Mouse (Mus musculus) liver, embryonic 12.5 days (tissue): ENCODE measurements around the gene Wbp2nl. TPM values are rescaled to one million over a fixed set of nuclear protein-coding genes. Genes with fewer than 3 reads are reported as not detected.

ENCODE experiments used
- ATAC-seq: fragments of 200-750 bp; cut with Nextera tagmentation; 2 replicates; pipeline ENCODE4 v1.8.0; 2017; ENCODE audit warnings: moderate number of reproducible peaks, mild to moderate bottlenecking, moderate library complexity
- H3K27ac ChIP-seq: fragments of 300-500 bp; sonication (generic); 2 replicates; pipeline ENCODE4 v1.5.1; 2016; ENCODE audit warnings: mild to moderate bottlenecking
- H3K27me3 ChIP-seq: fragments of 300-500 bp; sonication (generic); replicated peaks from 2 replicates; pipeline ENCODE4 v1.6.1; 2016; ENCODE audit warnings: mild to moderate bottlenecking, moderate library complexity
- H3K36me3 ChIP-seq: fragments of 300-500 bp; sonication (generic); 2 replicates; pipeline ENCODE4 v1.6.1; 2016; ENCODE audit warnings: mild to moderate bottlenecking, moderate library complexity
- H3K4me1 ChIP-seq: fragments of 300-500 bp; sonication (generic); 2 replicates; pipeline ENCODE4 v1.6.1; 2016
- H3K4me2 ChIP-seq: fragments of 300-500 bp; sonication (generic); 2 replicates; pipeline ENCODE4 v1.6.1; 2016; ENCODE audit warnings: mild to moderate bottlenecking, moderate library complexity
- H3K4me3 ChIP-seq: fragments of 300-500 bp; sonication (generic); 2 replicates; pipeline ENCODE4 v1.5.1; 2016; ENCODE audit warnings: mild to moderate bottlenecking, moderate library complexity
- H3K9ac ChIP-seq: fragments of 300-500 bp; sonication (generic); 2 replicates; pipeline ENCODE4 v1.6.1; 2016; ENCODE audit warnings: mild to moderate bottlenecking, moderate library complexity
- H3K9me3 ChIP-seq: fragments of 300-500 bp; sonication (generic); replicated peaks from 2 replicates; pipeline ENCODE4 v1.6.1; 2016; ENCODE audit warnings: mild to moderate bottlenecking, moderate library complexity
- WGBS: fragments of 180-500 bp; shearing (Covaris S2); methylation state at CpG from one replicate; pipeline ENCODE4 v1.1.7; 2016; ENCODE audit not compliant: insufficient replicate concordance; 5-methylcytosine and 5-hydroxymethylcytosine counted together
- polyA plus RNA-seq: library from polyadenylated mRNA; unstranded; fragments of >200 nt; fragmentation: Nextera tagmentation; extraction: Ambion mirVana; gene quantifications from 2 replicates; pipeline ENCODE4 v1.2.1, GENCODE M21; 2016

Wbp2nl gene
- 0.22 and 0.31 TPM in 2 replicates for polyA plus RNA-seq

DNA sequence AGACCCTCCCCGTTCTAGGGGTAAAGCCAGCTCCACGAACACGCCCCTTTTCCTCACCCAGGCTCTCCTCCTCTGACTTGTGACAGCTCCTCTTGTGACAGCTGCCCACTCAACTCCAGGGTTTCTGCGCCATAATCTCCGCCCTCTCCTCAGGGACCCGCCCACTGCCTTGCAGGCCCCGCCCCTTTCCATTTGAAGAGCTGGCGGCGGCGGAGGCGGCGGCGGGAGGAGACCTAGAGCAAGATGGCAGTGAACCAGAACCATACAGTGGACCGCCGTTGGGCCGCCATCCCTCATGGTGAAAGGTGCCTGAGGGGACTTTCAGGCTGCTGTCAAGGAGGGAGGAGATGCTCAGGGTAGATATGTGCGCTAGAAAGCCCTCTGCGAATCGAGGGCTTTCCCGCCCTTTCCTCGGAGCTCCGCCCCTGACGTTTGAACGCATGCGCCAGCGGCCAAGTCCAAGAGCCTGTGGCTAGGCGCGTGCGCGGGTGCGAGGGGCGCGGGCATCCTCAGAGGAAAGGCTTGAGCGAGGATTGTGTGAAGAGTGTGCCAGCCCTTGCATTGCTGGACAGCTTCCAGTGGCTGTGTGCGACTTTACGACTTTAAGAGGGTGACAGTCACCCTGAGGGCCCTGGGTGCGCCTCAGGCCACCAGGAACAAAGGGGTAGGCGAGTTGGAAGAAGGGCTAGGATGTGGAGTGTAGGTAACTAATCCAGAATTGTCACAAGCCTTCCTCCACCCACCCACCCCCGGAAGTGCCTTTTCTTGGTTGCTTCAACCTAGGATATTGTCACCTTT, at the start of gene Wbp2nl:
Wbp2nl (plus strand) TSS at position 191 of the 798 bp plus-strand sequence.
- H3K9me3 ChIP-seq = no peaks in the 10 kb centered on the region
- no peak within 1 kb of the TSS for H3K27ac ChIP-seq
- H3K4me3 ChIP-seq = no peak within 1 kb of the TSS; the same call in 1 of the 2 replicates
- peak; percentile 27; the same call in 1 of the 2 replicates for ATAC-seq
- H3K27me3 ChIP-seq = peaks cover 13% of the 10 kb centered on the region
- WGBS = 52% methylated on average over 39 of the region's 39 CpGs
- H3K4me2 ChIP-seq = peak within 1 kb of the TSS; percentile 43
- H3K9ac ChIP-seq = no peak within 1 kb of the TSS
- H3K4me1 ChIP-seq = peaks cover 17% of the 10 kb centered on the region
- no peaks in the 10 kb centered on the region for H3K36me3 ChIP-seq

DNA sequence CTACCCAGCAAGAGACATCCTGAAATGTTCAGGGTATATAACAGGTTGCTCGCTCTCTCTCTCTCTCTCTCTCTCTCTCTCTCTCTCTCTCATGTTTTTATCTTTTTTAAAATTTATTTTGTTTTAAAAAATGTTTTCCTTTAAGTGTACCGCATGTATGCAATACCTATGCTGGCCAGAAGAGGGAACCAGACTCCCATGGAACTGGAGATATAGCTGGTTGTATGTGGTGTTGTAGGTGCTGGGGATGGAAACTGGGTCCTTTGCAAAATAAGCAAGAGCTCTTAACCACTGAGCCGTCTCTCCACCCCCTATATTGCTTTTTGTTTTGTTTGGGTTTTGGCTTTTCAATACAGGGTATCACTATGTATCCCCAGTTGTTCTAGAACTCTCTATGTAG, 47.2 kb upstream of the Wbp2nl start:
- Histone ChIP-seq H3K9me3 (no peaks in the 10 kb centered on the region), H3K36me3 (no peaks in the 10 kb centered on the region), H3K27me3 (peaks cover 25% of the 10 kb centered on the region), H3K27ac (no peak overlapping the region), H3K4me1 (0 out of 2 replicates have a peak, but pooled peaks cover 4% of the 10 kb centered on the region), H3K9ac (no peak overlapping the region), H3K4me3 (no peak overlapping the region), H3K4me2 (no peak overlapping the region)
- 79% methylated on average over 3 of the region's 3 CpGs for WGBS
- ATAC-seq = no peak

DNA sequence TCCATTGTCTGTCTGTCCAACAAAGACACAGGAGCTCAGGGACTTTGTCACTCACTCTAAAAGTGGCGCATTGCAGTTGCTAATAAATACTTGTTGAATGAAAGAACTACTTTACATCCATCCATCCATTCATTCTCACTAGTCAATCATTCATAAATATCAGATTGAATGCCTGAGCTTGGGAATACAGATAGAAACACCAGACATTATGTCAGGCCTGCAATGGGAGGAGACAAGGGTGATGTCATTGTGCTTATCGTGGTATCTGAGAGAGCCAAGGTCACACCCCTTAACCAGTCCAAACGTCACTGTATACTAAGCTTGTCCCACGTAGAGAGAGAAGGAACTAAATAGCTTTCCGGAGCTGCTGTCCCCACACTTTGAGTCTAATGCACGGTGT, 46.7 kb upstream of the Wbp2nl start, which contains the start of gene 1500009C09Rik:
1500009C09Rik (plus strand) TSS at position 301 of the 400 bp plus-strand sequence.
- no peak within 1 kb of the TSS for H3K27ac ChIP-seq
- 62% methylated on average over 6 of the region's 6 CpGs for WGBS
- H3K4me3 ChIP-seq = no peak within 1 kb of the TSS
- no peak within 1 kb of the TSS for H3K4me2 ChIP-seq
- H3K36me3 ChIP-seq = no peaks in the 10 kb centered on the region
- H3K4me1 ChIP-seq = 0 out of 2 replicates have a peak, but pooled peaks cover 4% of the 10 kb centered on the region
- ATAC-seq = no peak
- no peaks in the 10 kb centered on the region for H3K9me3 ChIP-seq
- no peak within 1 kb of the TSS for H3K9ac ChIP-seq
- H3K27me3 ChIP-seq = peaks cover 30% of the 10 kb centered on the region

DNA sequence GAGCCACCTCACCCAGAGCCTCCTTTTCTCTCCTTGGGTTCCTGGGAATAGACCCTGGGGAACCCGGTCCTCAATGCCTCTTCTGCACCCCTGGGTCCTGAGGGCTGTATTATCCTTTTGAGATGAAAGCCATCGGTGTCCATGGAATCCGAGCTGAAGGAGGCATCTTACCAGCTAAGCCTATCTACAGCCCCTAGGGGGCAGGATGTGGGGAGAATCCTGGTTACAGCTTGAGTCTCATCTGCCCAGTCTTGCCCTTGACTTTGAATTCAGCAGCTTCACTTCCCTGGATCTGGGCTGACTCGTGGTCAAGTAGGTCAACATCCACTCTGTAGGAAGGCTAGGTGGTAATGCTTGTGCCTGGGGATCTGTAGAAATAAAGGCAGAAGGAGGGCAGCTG, 43.5 kb upstream of the Wbp2nl start:
- H3K9me3 ChIP-seq = no peaks in the 10 kb centered on the region
- H3K4me3 ChIP-seq = no peak overlapping the region
- no peak overlapping the region for H3K9ac ChIP-seq
- H3K27ac ChIP-seq = no peak overlapping the region
- WGBS = 35% methylated on average over 4 of the region's 4 CpGs
- no peak for ATAC-seq
- H3K4me2 ChIP-seq = no peak overlapping the region
- H3K27me3 ChIP-seq = peaks cover 45% of the 10 kb centered on the region
- H3K4me1 ChIP-seq = no peaks in the 10 kb centered on the region
- H3K36me3 ChIP-seq = no peaks in the 10 kb centered on the region

DNA sequence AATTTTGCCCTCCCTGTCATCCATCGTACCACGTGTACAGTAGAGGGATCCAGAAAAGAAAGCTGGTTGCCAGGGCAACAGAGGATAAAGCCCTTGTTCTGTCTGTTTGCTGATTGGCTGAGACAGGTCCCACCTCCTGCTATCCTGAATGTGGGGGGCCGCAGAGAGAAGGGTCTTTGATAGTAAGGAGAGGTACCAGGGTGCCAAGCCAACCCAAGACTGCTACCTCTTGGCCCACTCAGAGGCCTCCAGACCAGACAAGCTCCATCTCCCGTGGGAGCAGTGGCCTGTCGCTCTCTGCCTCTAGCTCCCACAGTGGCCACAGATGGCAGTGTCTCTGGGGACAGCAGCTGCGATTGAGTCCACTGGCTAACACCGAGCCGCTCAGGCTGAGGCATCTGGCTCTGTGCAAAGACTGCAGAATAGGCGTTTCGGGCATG, 42.8 kb upstream of the Wbp2nl start:
- Histone ChIP-seq H3K27me3 (peaks cover 50% of the 10 kb centered on the region), H3K4me2 (no peak overlapping the region), H3K9ac (no peak overlapping the region), H3K36me3 (no peaks in the 10 kb centered on the region), H3K4me1 (no peaks in the 10 kb centered on the region), H3K4me3 (no peak overlapping the region), H3K9me3 (no peaks in the 10 kb centered on the region), H3K27ac (no peak overlapping the region)
- 31% methylated on average over 10 of the region's 10 CpGs for WGBS
- no peak for ATAC-seq

DNA sequence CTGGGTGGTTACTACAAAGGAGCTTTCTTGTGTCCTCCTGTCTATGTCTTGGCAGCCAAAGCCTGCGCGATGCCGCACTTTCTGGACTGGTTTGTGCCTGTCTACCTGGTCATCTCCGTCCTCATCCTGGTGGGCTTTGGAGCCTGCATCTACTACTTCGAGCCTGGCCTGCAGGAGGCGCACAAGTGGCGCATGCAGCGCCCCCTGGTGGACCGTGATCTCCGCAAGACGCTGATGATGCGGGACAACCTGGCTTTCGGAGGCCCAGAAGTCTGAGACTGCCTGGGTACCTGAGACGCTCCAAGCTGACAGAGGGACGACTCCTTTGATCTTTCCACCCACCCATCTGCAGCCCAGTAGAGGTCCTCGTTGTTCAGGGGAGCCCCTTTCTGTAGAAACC, 39.2 kb upstream of the Wbp2nl start:
- WGBS = 9% methylated on average over 16 of the region's 16 CpGs
- Histone ChIP-seq H3K4me3 (no peak overlapping the region), H3K9me3 (no peaks in the 10 kb centered on the region), H3K27me3 (peaks cover 71% of the 10 kb centered on the region), H3K9ac (no peak overlapping the region), H3K4me2 (no peak overlapping the region), H3K27ac (no peak overlapping the region), H3K36me3 (no peaks in the 10 kb centered on the region), H3K4me1 (no peaks in the 10 kb centered on the region)
- ATAC-seq = no peak

DNA sequence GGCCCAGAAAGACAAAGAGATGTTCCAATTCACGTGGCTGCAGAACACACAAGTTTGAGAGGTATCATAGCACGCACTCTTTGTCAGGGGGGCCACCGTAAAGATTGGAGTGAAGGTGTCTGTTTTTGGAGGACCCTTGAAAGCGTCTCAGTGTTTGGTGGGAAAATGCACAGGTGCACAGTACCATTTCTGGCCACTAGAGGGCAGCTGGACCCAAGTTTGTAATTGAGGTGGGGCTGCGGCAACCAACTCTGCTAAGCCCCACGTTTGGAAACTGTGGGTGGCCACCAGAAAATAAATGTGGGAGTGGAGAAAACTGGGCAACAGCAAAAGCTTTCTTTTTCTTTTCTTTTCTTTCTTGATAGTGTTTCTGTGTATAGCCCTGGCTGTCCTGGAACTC, 32.4 kb upstream of the Wbp2nl start:
- no peak overlapping the region for H3K4me3 ChIP-seq
- no peak for ATAC-seq
- WGBS = 14% methylated on average over 6 of the region's 6 CpGs
- H3K9me3 ChIP-seq = no peaks in the 10 kb centered on the region
- H3K36me3 ChIP-seq = no peaks in the 10 kb centered on the region
- no peak overlapping the region for H3K27ac ChIP-seq
- no peak overlapping the region for H3K4me2 ChIP-seq
- peaks cover 41% of the 10 kb centered on the region for H3K27me3 ChIP-seq
- H3K9ac ChIP-seq = no peak overlapping the region
- peaks cover 10% of the 10 kb centered on the region for H3K4me1 ChIP-seq

DNA sequence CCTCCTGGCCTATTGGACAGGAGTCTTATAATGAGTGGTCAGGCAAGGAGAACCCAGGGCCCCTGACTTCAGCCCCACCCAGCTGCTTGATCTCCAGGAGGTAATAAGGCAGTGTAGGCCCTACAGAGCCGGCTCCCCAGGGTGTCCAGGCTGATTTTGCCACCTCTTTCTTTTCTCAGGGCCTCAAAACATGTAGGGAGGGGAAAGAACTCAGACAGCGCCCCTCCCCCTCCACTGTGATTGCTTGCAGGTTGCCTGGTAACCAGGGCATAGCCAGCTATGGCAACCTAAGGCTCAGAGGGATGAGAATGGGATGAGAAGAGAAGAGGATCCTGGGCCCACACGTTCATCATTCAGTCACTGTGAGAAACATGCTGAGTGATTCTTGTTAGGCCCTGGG, 30.6 kb upstream of the Wbp2nl start:
- ATAC-seq = no peak
- 30% methylated on average over 3 of the region's 3 CpGs for WGBS

DNA sequence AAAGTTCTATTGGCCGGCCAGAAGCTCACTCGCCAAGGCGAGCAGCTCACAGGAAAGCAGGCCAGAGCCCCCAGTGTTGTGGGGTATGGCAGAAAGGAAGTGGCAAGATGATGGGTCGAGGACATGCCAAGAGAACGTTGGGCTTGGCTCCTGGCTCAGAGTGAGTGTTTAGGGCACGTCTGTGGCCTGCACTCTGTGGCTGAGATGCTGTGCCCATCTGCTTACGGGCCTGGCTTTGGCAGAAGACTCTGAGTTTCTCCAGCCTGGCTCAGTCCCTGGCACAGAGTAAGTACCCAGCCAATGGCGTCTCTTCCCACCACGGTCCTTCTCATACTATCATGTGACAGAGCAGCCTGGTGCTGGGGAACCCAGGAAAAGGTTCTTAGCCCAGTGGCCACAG, 30.0 kb upstream of the Wbp2nl start:
- no peak overlapping the region for H3K4me2 ChIP-seq
- no peak for ATAC-seq

More for the DNA sequence above, 30.6 kb upstream of the Wbp2nl start:
- Histone ChIP-seq H3K27me3 (peaks cover 50% of the 10 kb centered on the region), H3K4me2 (no peak overlapping the region), H3K36me3 (no peaks in the 10 kb centered on the region), H3K9me3 (no peaks in the 10 kb centered on the region), H3K4me1 (peaks cover 10% of the 10 kb centered on the region), H3K4me3 (no peak overlapping the region), H3K27ac (no peak overlapping the region), H3K9ac (no peak overlapping the region)

DNA sequence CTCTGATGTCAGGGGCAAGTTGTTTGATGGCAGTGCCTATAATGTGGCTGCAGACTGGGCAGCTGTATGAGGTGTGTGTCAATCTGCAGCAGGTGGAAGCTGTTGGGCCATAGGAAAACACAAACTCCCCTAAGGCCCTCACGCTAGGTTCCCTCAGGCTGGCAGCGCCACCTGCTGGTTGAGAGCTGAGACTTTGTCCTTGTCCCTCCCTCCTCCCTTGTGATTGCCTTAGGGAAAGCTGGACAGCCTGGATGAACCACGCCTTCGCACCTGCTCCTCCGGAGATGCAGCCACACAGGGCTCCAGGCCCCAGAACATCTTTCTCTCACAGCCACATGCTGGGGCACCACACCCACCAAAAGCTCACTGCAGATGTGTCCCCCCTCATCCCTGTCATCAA, 27.6 kb upstream of the Wbp2nl start:
- ATAC-seq = no peak
- 6% methylated on average over 5 of the region's 5 CpGs for WGBS
- no peak overlapping the region for H3K4me2 ChIP-seq
- no peak overlapping the region for H3K4me3 ChIP-seq
- H3K9me3 ChIP-seq = no peaks in the 10 kb centered on the region
- peaks cover 22% of the 10 kb centered on the region for H3K4me1 ChIP-seq
- peaks cover 60% of the 10 kb centered on the region for H3K27me3 ChIP-seq
- no peak overlapping the region for H3K9ac ChIP-seq
- no peaks in the 10 kb centered on the region for H3K36me3 ChIP-seq
- no peak overlapping the region for H3K27ac ChIP-seq

More for the DNA sequence above, 30.0 kb upstream of the Wbp2nl start:
- Histone ChIP-seq H3K27ac (no peak overlapping the region), H3K36me3 (no peaks in the 10 kb centered on the region), H3K9ac (no peak overlapping the region), H3K4me3 (no peak overlapping the region), H3K27me3 (peaks cover 53% of the 10 kb centered on the region), H3K4me1 (peaks cover 10% of the 10 kb centered on the region), H3K9me3 (no peaks in the 10 kb centered on the region)
- 66% methylated on average over 9 of the region's 9 CpGs for WGBS

DNA sequence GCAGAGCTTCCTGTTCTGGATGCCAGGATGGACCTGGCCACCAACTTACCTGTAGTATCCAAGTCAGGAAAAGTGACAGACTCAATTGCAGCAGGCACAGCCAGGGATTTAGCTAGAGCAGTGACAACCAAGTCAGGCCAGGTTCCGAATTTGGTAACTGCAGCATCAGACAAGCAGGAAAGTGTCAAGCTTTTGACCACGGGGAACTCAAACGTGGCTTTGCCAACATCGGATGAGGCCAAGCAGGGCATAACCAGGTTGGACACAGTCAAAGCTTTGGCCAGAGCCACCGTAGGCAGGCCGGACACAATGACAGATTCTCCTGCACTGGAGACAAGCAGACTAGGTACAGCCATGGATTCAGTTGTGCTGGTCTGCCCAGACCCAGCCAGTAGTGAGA, 26.5 kb upstream of the Wbp2nl start:
- no peak overlapping the region for H3K27ac ChIP-seq
- H3K4me1 ChIP-seq = peaks cover 22% of the 10 kb centered on the region
- WGBS = 56% methylated on average over 6 of the region's 6 CpGs
- H3K4me3 ChIP-seq = no peak overlapping the region
- no peak for ATAC-seq
- H3K4me2 ChIP-seq = no peak overlapping the region
- peaks cover 71% of the 10 kb centered on the region for H3K27me3 ChIP-seq
- no peaks in the 10 kb centered on the region for H3K9me3 ChIP-seq
- no peak overlapping the region for H3K9ac ChIP-seq
- H3K36me3 ChIP-seq = no peaks in the 10 kb centered on the region

DNA sequence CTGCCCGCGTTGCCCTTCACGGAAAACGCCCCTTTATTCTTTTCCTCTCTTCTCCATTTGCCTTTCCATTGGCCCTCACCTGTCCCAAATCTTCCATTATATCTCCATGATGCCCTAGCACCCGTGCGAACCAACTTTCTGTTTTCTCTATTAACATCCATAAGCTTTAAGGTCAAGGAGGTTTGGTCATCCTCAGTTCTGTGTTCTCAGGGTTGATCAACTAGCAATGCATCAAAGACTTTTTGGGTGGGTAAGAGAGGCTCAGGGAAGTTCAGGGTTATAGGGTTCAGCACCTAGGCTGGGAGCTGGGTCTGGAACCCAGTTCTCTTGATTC, 24.2 kb upstream of the Wbp2nl start, which contains the start of gene Sept3:
Sept3 (plus strand) TSS at position 301 of the 334 bp plus-strand sequence.
- H3K4me2 ChIP-seq = peak within 1 kb of the TSS; percentile 67
- H3K27ac ChIP-seq = no peak within 1 kb of the TSS
- 22% methylated on average over 6 of the region's 6 CpGs for WGBS
- H3K36me3 ChIP-seq = no peaks in the 10 kb centered on the region
- H3K4me1 ChIP-seq = peaks cover 22% of the 10 kb centered on the region
- peak within 1 kb of the TSS; percentile 46 for H3K4me3 ChIP-seq
- no peak within 1 kb of the TSS for H3K9ac ChIP-seq
- peaks cover 81% of the 10 kb centered on the region for H3K27me3 ChIP-seq
- H3K9me3 ChIP-seq = no peaks in the 10 kb centered on the region
- ATAC-seq = no peak
